Mouse (Mus musculus): Measurements from ENCODE around the gene Cebpb.
"Not testable (repeated sequence)": the region's sequence is repeated elsewhere in the genome, so short reads cannot be mapped to it uniquely, and the experiment has no call there.

DNA sequence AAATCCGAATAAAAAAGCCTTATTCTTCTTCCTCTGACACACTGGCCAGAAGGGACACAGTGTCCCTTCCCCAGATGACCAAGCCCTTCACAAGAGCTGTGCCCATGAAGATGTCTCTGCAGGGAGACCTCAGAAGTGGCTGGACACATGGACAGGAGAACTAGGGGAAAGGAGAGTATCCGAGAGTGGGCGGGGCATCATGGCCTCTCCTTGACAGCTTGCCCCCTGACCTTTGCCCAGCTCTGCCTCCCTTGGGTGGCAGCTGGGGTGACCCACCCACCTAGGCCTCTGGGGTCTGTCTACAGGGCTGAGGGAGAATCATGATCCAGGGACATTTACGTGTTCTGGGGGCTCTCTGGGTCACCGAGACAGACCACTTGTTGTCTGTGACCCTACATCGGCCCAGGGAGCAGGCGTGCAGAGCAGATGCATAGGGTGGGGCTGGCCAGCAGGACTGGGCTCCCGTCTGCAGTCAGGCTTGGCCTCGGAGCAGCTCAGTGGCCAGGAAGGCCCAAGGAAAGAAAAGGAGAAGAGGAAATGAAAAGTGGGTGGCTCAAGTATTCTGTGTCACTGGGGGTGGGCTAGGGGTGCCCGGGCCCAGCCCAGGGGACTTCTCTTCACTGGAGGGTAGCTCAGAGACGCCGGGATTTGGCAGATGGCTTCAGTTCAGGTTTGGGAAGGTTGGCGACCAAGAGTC, 45.2 kb upstream of the Cebpb start:
- TF ChIP-seq CTCF, EP300 (IDR thresholded peaks at IDR 0.05; ENCODE audit: low read depth): not testable (repeated sequence)

All from liver, postnatal 0 days (tissue).